Mouse (Mus musculus) heart, postnatal 0 days (tissue): Measurements from ENCODE around the gene Dgkd.

Experiments used
- CTCF ChIP-seq: IDR thresholded peaks from 2 replicates; pipeline ENCODE4 v1.5.1; 2016; ENCODE audit warnings: antibody characterized with exemption, control low read depth, low read depth
- EP300 ChIP-seq: IDR thresholded peaks from 2 replicates; pipeline ENCODE4 v1.6.1; 2016; ENCODE audit warnings: antibody characterized with exemption, low read depth

DNA sequence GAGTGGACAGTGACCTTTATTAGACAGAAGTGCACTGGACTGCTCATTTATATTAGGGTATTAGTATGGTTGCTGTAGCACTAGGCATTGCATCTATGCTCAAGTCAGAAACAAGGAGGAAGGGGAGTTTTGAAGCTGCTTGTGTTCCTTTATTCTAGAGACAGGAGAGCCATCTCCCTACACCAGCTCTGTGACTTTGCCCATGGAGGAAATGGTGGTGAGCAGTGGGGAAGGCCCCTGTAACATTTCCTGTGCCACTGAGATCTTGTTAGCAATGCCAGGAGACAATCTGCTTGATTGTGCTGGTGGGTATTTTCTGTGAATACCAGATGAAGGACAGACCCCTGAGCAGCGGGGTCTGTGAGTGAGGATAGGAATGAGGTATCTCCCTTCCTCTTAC is 23.0 kb downstream of the Dgkd start:
- TF ChIP-seq EP300 = no peak
- TF ChIP-seq CTCF = no peak
